Mouse (Mus musculus): ENCODE measurements around the gene Commd7.

Commd7 gene

DNA sequence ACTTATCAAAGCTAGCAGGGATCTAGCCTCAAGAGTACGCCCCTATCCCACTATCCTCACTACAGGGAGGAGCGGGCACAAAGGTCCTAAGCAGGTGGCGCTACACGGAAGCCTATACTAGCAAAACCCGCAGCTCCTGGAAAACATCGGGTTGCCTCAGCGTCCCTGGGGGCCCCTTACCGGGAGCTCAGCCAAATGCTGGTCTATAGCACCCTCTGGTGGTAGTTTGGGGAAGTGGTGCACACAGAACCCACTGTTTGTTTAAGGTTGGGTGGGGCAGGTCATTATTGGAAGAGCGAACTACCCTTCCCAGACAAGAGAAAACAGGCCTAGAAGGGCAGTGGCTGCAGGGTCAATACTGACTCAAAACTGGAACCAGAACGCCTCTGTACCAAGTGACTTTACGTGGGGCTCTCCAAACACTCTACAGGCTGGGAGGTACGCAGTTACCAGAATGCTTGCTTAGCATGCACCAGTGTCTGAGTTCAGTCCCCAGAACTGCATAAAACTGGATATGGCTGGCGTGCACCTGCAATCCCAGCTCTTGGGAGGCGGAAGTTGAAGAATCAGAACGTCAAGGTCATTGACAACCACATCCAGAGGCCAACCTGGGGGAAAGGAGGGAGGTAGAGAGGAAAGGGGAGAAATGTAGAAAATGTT lies 45.9 kb downstream of the Commd7 start:
- peak; percentile 66 to 78 for DNase-seq (ENCODE audit: low spot score in 2 of 2)

DNA sequence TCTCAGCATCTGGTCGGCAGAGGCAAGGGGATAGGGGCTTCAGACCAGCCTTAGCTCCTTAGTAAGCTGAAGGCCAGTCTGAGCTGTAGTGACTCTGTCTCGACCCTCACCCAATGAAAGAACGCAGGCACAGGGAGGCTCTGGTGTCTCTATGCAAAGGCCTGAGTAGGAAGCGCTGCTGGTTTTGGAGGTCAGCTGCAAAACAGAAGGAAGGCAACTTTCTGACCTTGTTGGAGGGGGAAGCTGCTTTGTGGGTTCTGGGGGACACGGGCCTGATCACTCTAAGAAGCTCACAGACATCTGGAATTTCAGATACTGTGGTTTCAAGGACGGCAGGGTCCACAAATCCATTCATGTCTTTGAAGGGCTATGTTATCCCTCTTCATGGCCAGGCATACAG lies 46.6 kb downstream of the Commd7 start:
- DNase-seq (ENCODE audit: low spot score in 2 of 2), result no peak

GRCm38 (mm10) chr2:153584396-153584795 lies 48.2 kb downstream of the Commd7 start:
- no peak for DNase-seq (ENCODE audit: low spot score in 2 of 2)

DNA sequence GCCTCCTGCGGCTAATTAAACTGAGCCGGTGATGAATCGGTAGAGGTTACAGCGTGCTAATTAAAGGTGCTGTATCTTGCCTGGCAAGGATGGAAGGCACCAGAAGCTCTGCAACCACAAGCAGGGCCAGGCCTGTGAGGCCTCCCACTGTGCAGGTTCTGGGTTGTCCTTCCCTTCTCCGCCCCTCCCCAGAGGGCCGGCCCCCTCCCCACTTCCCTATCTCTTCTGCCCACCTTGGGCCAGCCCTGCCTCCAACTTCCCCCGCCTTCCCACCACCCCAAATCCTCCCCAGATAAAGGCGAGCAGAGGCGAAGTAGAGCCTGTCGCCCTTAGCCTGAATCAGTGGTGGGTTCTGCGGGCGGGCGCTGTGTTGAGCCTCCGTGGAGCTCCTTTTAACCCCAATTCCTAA lies 48.9 kb downstream of the Commd7 start:
- DNase-seq (ENCODE audit: low spot score in 2 of 2), result no peak

- no peak for DNase-seq (ENCODE audit: low spot score in 2 of 2)
Measured at GRCm38 (mm10) chr2:153582876-153583585, 49.5 kb downstream of the Commd7 start.

GRCm38 (mm10) chr2:153581416-153581815 lies 51.2 kb downstream of the Commd7 start:
- no peak for DNase-seq (ENCODE audit: low spot score in 2 of 2)

- DNase-seq (ENCODE audit: low spot score in 2 of 2), result no peak
Measured at GRCm38 (mm10) chr2:153580458-153580985, 52.1 kb downstream of the Commd7 start.

GRCm38 (mm10) chr2:153580042-153580441 lies 52.5 kb downstream of the Commd7 start:
- DNase-seq (ENCODE audit: low spot score in 2 of 2), result no peak

- no peak for DNase-seq (ENCODE audit: low spot score in 2 of 2)
Measured at GRCm38 (mm10) chr2:153577122-153577521, 55.5 kb downstream of the Commd7 start.

- DNase-seq (ENCODE audit: low spot score in 2 of 2), result no peak
Measured at GRCm38 (mm10) chr2:153576150-153576549, 56.4 kb downstream of the Commd7 start.

GRCm38 (mm10) chr2:153575554-153575953 lies 57.0 kb downstream of the Commd7 start:
- no peak for DNase-seq (ENCODE audit: low spot score in 2 of 2)

- DNase-seq (ENCODE audit: low spot score in 2 of 2), result no peak
Measured at GRCm38 (mm10) chr2:153573101-153573500, 59.5 kb downstream of the Commd7 start.

- no peak for DNase-seq (ENCODE audit: low spot score in 2 of 2)
Measured at GRCm38 (mm10) chr2:153568541-153568940, 64.0 kb downstream of the Commd7 start.

DNA sequence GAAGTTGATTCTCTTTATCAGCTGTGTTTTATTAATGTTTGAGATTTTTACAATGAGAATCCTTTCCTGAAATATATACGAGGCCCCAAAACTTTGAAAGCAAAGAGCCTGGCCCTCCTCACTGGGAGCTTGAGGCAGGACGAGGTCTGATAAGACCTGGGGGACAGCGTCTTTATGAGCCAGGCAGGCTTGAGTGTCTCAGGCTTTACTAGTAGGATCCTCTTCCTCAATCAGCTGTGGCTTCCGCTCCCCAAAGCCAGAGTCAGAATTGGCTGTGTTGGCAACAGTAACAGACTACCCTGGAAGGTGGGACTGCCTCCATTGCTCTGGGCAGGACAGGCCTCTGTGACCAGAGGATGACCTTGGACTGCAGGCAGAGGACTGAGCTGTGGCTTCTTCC lies 64.6 kb downstream of the Commd7 start:
- DNase-seq (ENCODE audit: low spot score in 2 of 2), result no peak
